Mouse (Mus musculus) olfactory bulb, adult 2 months (tissue): ENCODE data around the gene Cntnap2.

Source experiments
- CTCF ChIP-seq: fragments of 200-500 bp; IDR thresholded peaks from 2 replicates; pipeline ENCODE4 v1.5.1; 2012; ENCODE audit warnings: low read depth, mild to moderate bottlenecking, low read length, moderate library complexity; ENCODE audit not compliant: insufficient read depth
- POLR2A ChIP-seq: fragments of 200-500 bp; IDR thresholded peaks from 2 replicates; pipeline ENCODE4 v1.6.1; 2012; ENCODE audit warnings: mild to moderate bottlenecking, low read depth, low read length, moderate library complexity; ENCODE audit not compliant: insufficient read depth

- TF ChIP-seq CTCF: no peak
- no peak for TF ChIP-seq POLR2A
Measured at GRCm38 (mm10) chr6:47061341-47061740, 2002.2 kb downstream of the Cntnap2 start.
